ENCODE assay signal across 16 mouse cellular contexts in the genomic region with DNA sequence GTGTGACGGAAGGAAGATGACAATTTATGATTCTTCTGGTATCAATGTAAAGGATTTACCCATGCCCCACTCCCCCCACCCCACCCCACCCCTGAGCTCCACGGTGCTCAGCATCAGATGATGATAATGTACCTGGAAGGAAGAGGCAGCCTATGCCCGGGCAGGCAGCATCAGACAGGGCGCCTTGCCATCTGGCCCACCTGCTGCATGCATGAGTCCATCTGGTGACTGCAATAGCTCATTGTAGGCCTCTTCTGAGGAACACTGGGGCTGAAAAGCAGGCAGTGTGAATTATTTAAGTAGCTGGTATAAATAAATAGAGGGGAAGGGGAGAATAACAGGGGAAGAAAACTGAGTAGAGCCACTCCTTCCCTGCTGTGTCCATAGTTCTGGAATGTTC.
DNase-seq lines count a peak whose midpoint lies in the region; ATAC-seq and TF ChIP-seq lines count a peak whose summit lies in the region.
"Had no signal": no experiment of that assay in that cellular context is flagged by ENCODE, and none has a peak within 500 bp of the region (broad histone marks: within the 10 kb centered on the region; RNA-seq: fewer than 3 reads in every experiment).

No protein-coding gene starts in this region.

- no peak overlapping the region for H3K4me3 ChIP-seq in forebrain, embryonic 13.5 days
- H3K4me3 ChIP-seq in forebrain, embryonic 11.5 days (ENCODE audit: low read depth, low read length), result no peak overlapping the region
- no peak overlapping the region for H3K4me3 ChIP-seq in midbrain, postnatal 0 days (ENCODE audit: low read depth, low read length)
- no peak overlapping the region for H3K4me3 ChIP-seq in midbrain, embryonic 13.5 days (replicated peaks)
- H3K4me3 ChIP-seq: embryonic facial prominence, embryonic 12.5 days; intestine, embryonic 15.5 days; midbrain, embryonic 12.5 days had no signal

- H3K9ac ChIP-seq in forebrain, embryonic 13.5 days, result no peak overlapping the region
- no peak overlapping the region for H3K9ac ChIP-seq in forebrain, embryonic 11.5 days (ENCODE audit: low read length)
- no peak overlapping the region for H3K9ac ChIP-seq in midbrain, postnatal 0 days (replicated peaks; ENCODE audit: low read length, poor library complexity, severe bottlenecking)
- no peak overlapping the region for H3K9ac ChIP-seq in midbrain, embryonic 13.5 days (replicated peaks)
- H3K9ac ChIP-seq: embryonic facial prominence, embryonic 12.5 days; intestine, embryonic 15.5 days; liver, embryonic 14.5 days; midbrain, embryonic 12.5 days had no signal

- no peak for TF ChIP-seq CTCF in midbrain, postnatal 0 days (IDR thresholded peaks at IDR 0.05)

- no peak overlapping the region for H3K27ac ChIP-seq in forebrain, embryonic 13.5 days
- no peak overlapping the region for H3K27ac ChIP-seq in forebrain, embryonic 11.5 days (ENCODE audit: low read depth, low read length)
- H3K27ac ChIP-seq in midbrain, postnatal 0 days (ENCODE audit: low read depth, low read length), result no peak overlapping the region
- no peak overlapping the region for H3K27ac ChIP-seq in midbrain, embryonic 13.5 days
- H3K27ac ChIP-seq: embryonic facial prominence, embryonic 12.5 days; intestine, embryonic 15.5 days; liver, embryonic 14.5 days; midbrain, embryonic 12.5 days had no signal

- no peaks in the 10 kb centered on the region for H3K36me3 ChIP-seq in forebrain, embryonic 13.5 days (ENCODE audit: poor library complexity, severe bottlenecking)
- H3K36me3 ChIP-seq in forebrain, embryonic 11.5 days (ENCODE audit: control insufficient read depth, insufficient read depth, low read length), result no peaks in the 10 kb centered on the region
- no peaks in the 10 kb centered on the region for H3K36me3 ChIP-seq in midbrain, postnatal 0 days (ENCODE audit: insufficient read depth, low read length)
- H3K36me3 ChIP-seq in midbrain, embryonic 13.5 days, result no peaks in the 10 kb centered on the region
- H3K36me3 ChIP-seq: embryonic facial prominence, embryonic 12.5 days; intestine, embryonic 15.5 days; midbrain, embryonic 12.5 days had no signal

- H3K27me3 ChIP-seq in forebrain, embryonic 13.5 days, result 0 out of 2 replicates have a peak, but pooled peaks cover 4% of the 10 kb centered on the region
- H3K27me3 ChIP-seq in forebrain, embryonic 11.5 days (ENCODE audit: control insufficient read depth, insufficient read depth, low read length), result no peaks in the 10 kb centered on the region
- H3K27me3 ChIP-seq in midbrain, postnatal 0 days (ENCODE audit: insufficient read depth, low read length), result no peaks in the 10 kb centered on the region
- H3K27me3 ChIP-seq in midbrain, embryonic 13.5 days, result no peaks in the 10 kb centered on the region
- H3K27me3 ChIP-seq: CH12.LX; embryonic facial prominence, embryonic 12.5 days; intestine, embryonic 15.5 days; midbrain, embryonic 12.5 days had no signal

- H3K4me2 ChIP-seq in forebrain, embryonic 13.5 days, result no peak overlapping the region
- H3K4me2 ChIP-seq in forebrain, embryonic 11.5 days (ENCODE audit: low read depth, low read length, severe bottlenecking), result no peak overlapping the region
- H3K4me2 ChIP-seq in midbrain, postnatal 0 days (ENCODE audit: low read depth, low read length, poor library complexity, severe bottlenecking), result no peak overlapping the region
- no peak overlapping the region for H3K4me2 ChIP-seq in midbrain, embryonic 13.5 days (replicated peaks)
- H3K4me2 ChIP-seq: embryonic facial prominence, embryonic 12.5 days; intestine, embryonic 15.5 days; midbrain, embryonic 12.5 days had no signal

- H3K9me3 ChIP-seq in forebrain, embryonic 13.5 days (replicated peaks), result no peaks in the 10 kb centered on the region
- no peaks in the 10 kb centered on the region for H3K9me3 ChIP-seq in forebrain, embryonic 11.5 days (ENCODE audit: control insufficient read depth, low read length)
- no peaks in the 10 kb centered on the region for H3K9me3 ChIP-seq in midbrain, postnatal 0 days (ENCODE audit: low read length)
- no peaks in the 10 kb centered on the region for H3K9me3 ChIP-seq in midbrain, embryonic 13.5 days
- H3K9me3 ChIP-seq: embryonic facial prominence, embryonic 12.5 days; intestine, embryonic 15.5 days; midbrain, embryonic 12.5 days had no signal

- peaks cover 32% of the 10 kb centered on the region; the same call in 1 of the 2 replicates for H3K4me1 ChIP-seq in forebrain, embryonic 13.5 days
- no peaks in the 10 kb centered on the region for H3K4me1 ChIP-seq in forebrain, embryonic 11.5 days (replicated peaks; ENCODE audit: control insufficient read depth, insufficient read depth, low read length)
- H3K4me1 ChIP-seq in midbrain, postnatal 0 days (ENCODE audit: insufficient read depth, low read length), result no peaks in the 10 kb centered on the region
- no peaks in the 10 kb centered on the region; the same call in 1 of the 2 replicates for H3K4me1 ChIP-seq in midbrain, embryonic 13.5 days (replicated peaks)
- H3K4me1 ChIP-seq: embryonic facial prominence, embryonic 12.5 days; intestine, embryonic 15.5 days; midbrain, embryonic 12.5 days had no signal

- no peak for DNase-seq in forebrain, embryonic 11.5 days (ENCODE audit: low spot score)
- DNase-seq in midbrain, postnatal 0 days (ENCODE audit: low spot score), result peak; percentile 72
- DNase-seq in cerebellum, postnatal 10 days, result peak; percentile 98
- peak; percentile 22 for DNase-seq in right cerebral cortex, postnatal 4 days
- DNase-seq in urinary bladder, adult 18-20 months (ENCODE audit: low spot score in 2 of 2), result no peak
- DNase-seq in ovary, postnatal 14 days (ENCODE audit: low spot score), result no peak
- DNase-seq: heart, adult 11 months; kidney, postnatal 14 days; lung, postnatal 10 days had no signal

- WGBS in forebrain, embryonic 13.5 days, result 63% methylated on average over 4 of the region's 4 CpGs
- WGBS in forebrain, embryonic 11.5 days, result 84% methylated on average over 4 of the region's 4 CpGs
- 73% methylated on average over 4 of the region's 4 CpGs for WGBS in midbrain, postnatal 0 days
- WGBS in midbrain, embryonic 13.5 days, result 63% methylated on average over 4 of the region's 4 CpGs

- peak; percentile 72; the same call in 1 of the 2 replicates for ATAC-seq in forebrain, embryonic 13.5 days
- ATAC-seq in forebrain, embryonic 11.5 days (replicated peaks; ENCODE audit: low FRiP score), result no peak
- ATAC-seq in midbrain, postnatal 0 days (ENCODE audit: low FRiP score), result no peak
- ATAC-seq in midbrain, embryonic 13.5 days, result no peak
- ATAC-seq: intestine, embryonic 15.5 days had no signal

Comparison
In these comparisons a context has a peak if more than half of its experiments do, and no peak if none do; other contexts are left out.
1. DNase-seq: peak in midbrain, postnatal 0 days (single experiment), cerebellum, postnatal 10 days (2 of 2) and right cerebral cortex, postnatal 4 days (single experiment); none in forebrain, embryonic 11.5 days (single experiment), urinary bladder, adult 18-20 months (0 of 2) and ovary, postnatal 14 days (single experiment).